Mouse (Mus musculus): Measurements from ENCODE around the gene Actr10. TPM values are rescaled to one million over a fixed set of nuclear protein-coding genes. Genes with fewer than 3 reads are reported as not detected.

Gene Actr10
- polyA plus RNA-seq (2014; fragmentation: Illumina TruSeq; extraction: RNeasy Lipid Tissue Mini Kit (QIAGEN cat#74804); ENCODE audit: low replicate concordance), result 155 TPM

DNA sequence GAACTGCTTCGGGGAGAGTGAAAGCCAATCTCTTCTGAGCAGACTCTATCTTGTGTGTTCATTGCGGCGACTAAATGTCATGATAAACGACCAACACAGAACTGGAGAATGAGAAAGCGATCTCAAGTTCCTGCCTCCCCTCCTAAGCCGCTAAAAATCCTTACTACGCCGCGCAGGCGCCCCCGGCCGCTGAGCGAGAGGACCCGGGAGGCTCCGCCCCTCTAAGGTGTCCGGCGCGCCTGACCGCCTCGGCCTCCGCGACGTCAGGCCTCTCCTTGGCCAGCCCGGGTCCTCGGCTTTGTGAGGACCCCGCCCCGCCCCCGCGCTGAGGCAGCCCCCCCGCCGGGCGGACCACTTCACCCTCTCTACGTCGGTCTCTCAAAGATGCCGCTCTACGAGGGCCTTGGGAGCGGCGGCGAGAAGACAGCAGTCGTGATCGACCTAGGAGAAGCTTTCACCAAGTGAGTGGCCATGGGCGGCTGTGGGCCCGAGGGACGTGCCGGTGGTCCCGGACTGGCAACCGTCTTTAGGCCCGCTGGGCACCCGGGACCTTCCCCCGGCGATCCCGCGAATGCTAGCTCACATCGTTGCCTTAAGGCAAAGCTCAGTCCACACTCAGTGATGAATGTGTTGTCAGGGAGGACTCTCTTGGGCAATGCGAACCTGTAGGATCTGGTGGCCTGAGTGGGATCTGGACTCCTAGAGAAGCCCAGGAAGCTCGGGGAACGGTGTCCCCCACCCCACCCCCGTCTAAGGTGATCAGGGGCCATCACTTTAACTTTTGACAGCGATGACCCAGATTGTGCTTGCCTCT is at the start of gene Actr10:
Gene Actr10 (plus strand): TSS at position 287 of the 814 bp plus-strand sequence.

DNA sequence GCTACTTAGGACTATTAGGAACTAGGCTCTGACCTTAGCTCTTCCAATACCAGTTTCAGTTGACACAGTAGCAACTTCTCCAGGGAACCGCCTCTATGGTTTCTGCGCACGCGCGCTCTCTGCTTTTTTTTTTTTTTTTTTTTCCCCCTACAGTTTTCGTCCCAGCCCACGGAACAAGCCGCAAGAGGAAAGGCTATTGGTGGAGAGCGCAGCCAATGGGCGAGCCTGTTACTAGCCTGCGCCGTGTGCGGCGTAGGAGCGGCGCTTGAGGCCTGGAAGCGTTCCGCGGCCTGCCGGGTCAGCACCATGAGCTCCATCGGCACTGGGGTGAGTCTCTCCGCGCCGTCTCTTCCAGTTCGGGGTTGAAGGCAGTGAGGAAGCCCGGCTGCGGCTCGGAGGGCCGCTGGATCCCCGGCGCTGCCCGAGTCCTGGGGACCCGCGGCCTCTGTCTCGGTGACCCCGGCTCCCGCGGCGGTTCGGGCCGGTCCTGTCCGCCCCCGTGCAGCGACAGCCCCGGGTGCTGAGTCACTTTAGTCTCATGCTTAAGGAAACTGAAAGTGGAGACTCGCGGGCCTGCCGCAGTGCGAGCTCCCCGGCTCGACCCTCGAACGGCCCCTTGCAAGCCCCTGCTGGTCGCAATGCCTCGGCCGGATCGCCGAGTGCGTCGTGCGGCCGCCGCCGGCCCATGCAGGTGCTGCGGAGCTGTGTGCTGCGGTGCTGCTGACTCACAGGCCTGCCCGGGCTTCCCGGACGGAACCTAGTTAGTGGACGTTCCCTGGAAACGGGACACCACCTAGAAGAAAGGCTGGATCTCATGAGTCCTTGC is 37.0 kb downstream of the Actr10 start, which contains the start of gene Psma3:
Gene Psma3 (plus strand): TSS at position 181 of the 826 bp plus-strand sequence.

Other genes with a start within 250 kb of the Actr10 start
- gene Frmd6, start 112.3 kb upstream of the Actr10 start, polyA plus RNA-seq (2014; fragmentation: Illumina TruSeq; extraction: RNeasy Lipid Tissue Mini Kit (QIAGEN cat#74804); ENCODE audit: low replicate concordance), result 7.9 TPM
- 888 TPM for gene Psma3, start 36.8 kb downstream of the Actr10 start, polyA plus RNA-seq (2014; fragmentation: Illumina TruSeq; extraction: RNeasy Lipid Tissue Mini Kit (QIAGEN cat#74804); ENCODE audit: low replicate concordance)
- 30.0 TPM for gene Arid4a, start 78.1 kb downstream of the Actr10 start, polyA plus RNA-seq (2014; fragmentation: Illumina TruSeq; extraction: RNeasy Lipid Tissue Mini Kit (QIAGEN cat#74804); ENCODE audit: low replicate concordance)
- not detected for gene Tomm20l, start 173.6 kb downstream of the Actr10 start, polyA plus RNA-seq (2014; fragmentation: Illumina TruSeq; extraction: RNeasy Lipid Tissue Mini Kit (QIAGEN cat#74804); ENCODE audit: low replicate concordance)
- 86.9 TPM for gene Timm9, start 198.8 kb downstream of the Actr10 start, polyA plus RNA-seq (2014; fragmentation: Illumina TruSeq; extraction: RNeasy Lipid Tissue Mini Kit (QIAGEN cat#74804); ENCODE audit: low replicate concordance)
- 4.0 TPM for gene 2700049A03Rik, start 199.0 kb downstream of the Actr10 start, polyA plus RNA-seq (2014; fragmentation: Illumina TruSeq; extraction: RNeasy Lipid Tissue Mini Kit (QIAGEN cat#74804); ENCODE audit: low replicate concordance)

Data from small intestine, adult 10 weeks (tissue).